Mouse (Mus musculus) right cerebral cortex, postnatal 14 days (tissue): ENCODE measurements at regions not wholly inside any gene's neighbourhood (a gene's known extent, or its start where the extent isn't known, plus 50 kb on each side); places are given as distances from the start of the nearest gene placed in this dataset.

Experiments used
- DNase-seq: peaks from one replicate; pipeline ENCODE4 v3.0.0; 2022

DNA sequence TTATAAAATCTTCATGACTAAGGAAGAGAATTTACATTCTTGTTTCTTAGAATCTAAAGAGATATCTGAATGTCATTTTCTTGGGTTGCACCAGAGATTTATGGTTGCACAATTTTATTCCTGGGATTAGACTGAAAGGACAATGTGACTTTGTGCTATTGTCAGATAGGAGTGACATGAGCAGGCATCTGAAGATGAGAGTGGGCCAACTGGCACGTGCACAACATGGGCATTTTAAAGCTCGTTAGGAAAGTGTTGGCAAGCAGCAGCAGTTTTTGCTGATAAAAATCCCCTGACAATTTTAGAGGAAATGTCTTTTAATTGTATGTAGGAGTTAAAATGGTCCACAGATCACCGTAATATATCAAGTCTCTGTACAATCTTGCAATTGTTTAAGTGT lies 178.9 kb upstream of the Tecrl start:
- DNase-seq: no peak

DNA sequence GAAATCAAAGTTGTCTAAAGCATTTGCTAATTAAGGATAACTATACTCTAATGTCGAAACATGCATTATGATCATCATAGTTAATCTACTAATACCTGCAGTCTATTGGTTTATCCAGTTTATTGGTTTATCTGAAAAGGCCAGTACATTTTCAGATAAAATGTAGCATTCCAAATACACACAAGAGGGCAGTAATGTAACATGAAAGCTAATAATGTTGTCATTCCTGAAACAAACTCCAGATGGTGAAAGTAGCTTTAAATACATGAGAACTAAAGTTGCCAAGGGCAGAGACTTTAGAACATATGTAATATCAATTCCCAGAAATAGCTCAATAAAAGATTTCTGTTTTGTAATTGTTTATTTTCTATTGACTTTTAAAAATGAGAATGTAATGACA lies 163.7 kb upstream of the Tecrl start:
- DNase-seq: no peak

DNA sequence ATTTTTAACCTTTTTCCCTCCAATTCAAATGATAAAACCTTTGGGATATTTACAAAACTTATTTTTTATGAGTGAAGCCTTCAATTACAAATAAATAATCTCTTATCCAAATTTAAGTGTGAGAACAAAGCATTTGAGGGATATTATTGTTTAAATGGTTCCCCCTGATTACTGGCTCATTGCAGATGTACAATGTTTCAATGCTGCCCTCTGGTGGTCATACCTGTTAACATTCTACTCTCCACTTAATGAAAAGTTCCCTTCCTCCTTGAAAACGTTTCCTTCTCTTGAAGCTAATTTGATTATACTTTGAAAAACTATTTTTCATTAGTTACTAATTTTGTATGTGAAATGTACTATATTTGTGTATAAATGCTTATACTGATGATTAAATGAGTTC lies 129.1 kb upstream of the Tecrl start:
- peak; percentile 47 for DNase-seq

DNA sequence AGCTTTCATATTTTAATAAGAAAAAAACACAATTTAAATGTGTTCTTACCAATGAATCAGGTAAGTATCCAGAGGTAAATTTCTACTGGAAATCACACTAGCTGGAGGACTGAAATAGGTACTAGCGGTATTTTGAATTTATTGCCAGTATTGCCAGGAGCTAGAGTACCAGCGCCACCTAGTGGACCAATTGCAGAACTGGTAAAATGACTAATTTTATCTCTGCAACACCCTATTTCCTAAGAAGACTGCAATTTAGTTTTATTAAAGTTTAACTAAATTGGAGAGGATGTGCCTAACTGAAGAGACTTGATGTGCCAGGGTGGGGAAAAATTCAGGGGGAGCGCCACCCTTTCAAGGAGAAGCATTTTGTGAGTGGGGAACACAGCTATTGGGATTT lies 85.3 kb upstream of the Tecrl start:
- peak; percentile 39 for DNase-seq

DNA sequence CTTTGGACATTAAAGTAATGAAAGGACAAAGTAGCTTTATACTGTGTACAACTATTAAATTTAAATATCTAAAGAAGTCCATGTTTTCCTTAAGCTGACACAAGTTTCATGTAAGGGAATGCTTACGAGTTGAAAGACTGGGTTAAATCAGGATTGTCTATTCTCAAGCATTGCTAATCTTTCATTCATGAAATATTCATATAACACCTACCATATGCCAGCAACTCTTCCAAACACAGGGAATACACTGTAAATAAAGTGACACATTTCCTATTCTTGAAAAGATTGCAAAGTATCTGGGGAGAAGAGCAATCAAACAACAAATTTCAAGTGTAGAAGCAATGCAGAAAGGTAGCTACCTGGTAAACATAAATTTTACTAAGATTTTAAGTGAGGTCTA lies 81.5 kb upstream of the Tecrl start:
- no peak for DNase-seq

DNA sequence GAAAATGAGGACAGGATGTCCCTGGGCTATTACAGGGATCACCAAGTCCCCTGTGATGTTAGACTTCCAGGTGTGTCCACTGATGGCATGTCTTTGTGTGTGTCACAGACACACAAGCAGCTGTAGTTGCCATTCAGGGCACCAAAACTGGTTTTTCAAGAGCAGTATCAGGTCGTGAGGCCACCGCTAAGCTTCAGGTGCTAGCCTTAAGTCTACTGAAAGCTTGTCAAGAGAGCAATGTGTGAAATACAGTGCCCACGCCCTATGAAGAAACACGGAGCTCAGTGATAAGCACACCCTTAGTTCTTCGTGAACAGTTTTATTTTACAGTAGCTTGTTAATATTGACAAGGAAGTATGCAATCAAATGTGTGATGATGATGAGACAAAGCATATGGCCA lies 66.7 kb upstream of the Tecrl start:
- no peak for DNase-seq

DNA sequence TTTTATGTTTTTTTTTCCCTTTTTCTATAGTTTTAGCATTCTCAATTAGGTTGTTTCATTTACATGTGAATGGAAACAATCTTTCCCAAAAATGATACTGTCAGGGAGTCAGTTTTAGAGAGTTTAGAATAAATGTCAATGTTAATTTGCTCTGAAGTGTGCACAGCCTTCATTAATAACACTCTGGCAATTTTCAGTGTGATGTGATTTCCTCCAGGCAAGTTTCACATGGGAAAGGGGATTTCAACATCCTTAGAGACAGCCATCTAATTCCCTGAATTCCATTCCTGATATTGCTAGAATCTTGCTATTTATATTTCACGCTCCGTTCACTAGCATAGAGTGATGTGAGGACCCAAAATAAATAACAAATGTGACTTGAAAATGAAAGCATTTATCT lies 55.2 kb upstream of the Tecrl start:
- DNase-seq: no peak

DNA sequence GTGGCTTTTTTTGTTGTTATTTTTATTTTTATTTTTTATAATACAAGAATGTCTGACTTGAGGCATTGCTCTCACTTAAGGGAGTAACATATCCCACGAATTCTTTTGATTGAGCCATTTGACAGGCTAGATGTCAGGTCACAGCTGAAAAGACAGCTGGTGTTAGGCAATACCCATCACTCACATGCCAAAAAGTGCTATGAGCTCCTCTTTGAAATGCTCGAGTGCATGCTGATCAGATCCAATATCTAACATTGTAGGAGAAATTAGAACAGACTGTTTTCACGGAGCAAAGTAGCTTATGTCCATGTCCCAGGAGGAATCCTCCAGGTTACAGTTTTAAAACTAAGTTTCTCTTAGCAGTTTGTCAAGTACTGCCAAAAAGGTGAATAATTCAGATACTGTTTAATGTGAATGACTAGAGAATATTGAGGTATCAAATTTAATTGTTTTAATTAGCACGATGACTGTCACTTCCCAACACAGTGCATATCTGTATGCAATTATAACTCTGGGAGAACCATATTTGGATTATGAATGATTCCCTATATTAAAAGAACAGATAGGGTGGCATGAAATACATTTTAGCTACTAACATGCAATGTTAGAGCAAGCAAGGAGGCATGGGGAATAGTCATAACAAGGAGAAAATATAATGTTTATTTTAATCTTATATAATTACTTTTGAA lies 50.4 kb upstream of the Tecrl start:
- DNase-seq: no peak
